Mouse (Mus musculus) lung, postnatal 0 days (tissue): ENCODE results near the gene Psenen.

Experiments used
- CTCF ChIP-seq: IDR thresholded peaks from 2 replicates; pipeline ENCODE4 v1.5.1; 2016; ENCODE audit warnings: antibody characterized with exemption, mild to moderate bottlenecking
- EP300 ChIP-seq: IDR thresholded peaks from 2 replicates; pipeline ENCODE4 v1.6.1; 2016; ENCODE audit warnings: antibody characterized with exemption, mild to moderate bottlenecking, control low read depth

GRCm38 (mm10) chr7:30590927-30591604 is 27.6 kb upstream of the Psenen start:
- TF ChIP-seq CTCF (no peak), EP300 (no peak)
